Mouse (Mus musculus) liver, embryonic 16.5 days (tissue): ENCODE measurements at regions not wholly inside any gene's neighbourhood (a gene's known extent, or its start where the extent isn't known, plus 50 kb on each side); places are given as distances from the start of the nearest gene placed in this dataset.

Source experiments
- ATAC-seq: fragments of 200-750 bp; cut with Nextera tagmentation; 2 replicates; pipeline ENCODE4 v1.8.0; 2017; ENCODE audit warnings: low read depth, mild to moderate bottlenecking, moderate number of reproducible peaks, moderate library complexity
- H3K27ac ChIP-seq: fragments of 300-500 bp; sonication (generic); 2 replicates; pipeline ENCODE4 v1.5.1; 2014; ENCODE audit warnings: mild to moderate bottlenecking, low read length
- H3K27me3 ChIP-seq: fragments of 300-500 bp; sonication (generic); 2 replicates; pipeline ENCODE4 v1.6.1; 2014; ENCODE audit warnings: low read depth, low read length, mixed read lengths; ENCODE audit not compliant: control insufficient read depth, insufficient read depth
- H3K36me3 ChIP-seq: fragments of 300-500 bp; sonication (generic); 2 replicates; pipeline ENCODE4 v1.6.1; 2014; ENCODE audit warnings: mild to moderate bottlenecking; ENCODE audit not compliant: control insufficient read depth, insufficient read depth
- H3K4me1 ChIP-seq: fragments of 300-500 bp; sonication (generic); 2 replicates; pipeline ENCODE4 v1.6.1; 2014; ENCODE audit warnings: low read depth, low read length, mixed read lengths; ENCODE audit not compliant: control insufficient read depth
- H3K4me2 ChIP-seq: fragments of 300-500 bp; sonication (generic); 2 replicates; pipeline ENCODE4 v1.6.1; 2014; ENCODE audit warnings: low read depth, low read length, mixed read lengths
- H3K4me3 ChIP-seq: fragments of 300-500 bp; sonication (generic); 2 replicates; pipeline ENCODE4 v1.5.1; 2014; ENCODE audit warnings: low read depth, mild to moderate bottlenecking, low read length
- H3K9ac ChIP-seq: fragments of 300-500 bp; sonication (generic); 2 replicates; pipeline ENCODE4 v1.6.1; 2014; ENCODE audit warnings: low read depth, low read length
- H3K9me3 ChIP-seq: fragments of 300-500 bp; sonication (generic); replicated peaks from 2 replicates; pipeline ENCODE4 v1.6.1; 2016; ENCODE audit warnings: low read length; ENCODE audit not compliant: control insufficient read depth
- WGBS: fragments of 180-500 bp; shearing (Covaris S2); extraction: QIAGEN DNeasy Blood & Tissue Kit; methylation state at CpG from one replicate; pipeline ENCODE4 v1.1.7; 2014; ENCODE audit not compliant: insufficient replicate concordance; 5-methylcytosine and 5-hydroxymethylcytosine counted together

DNA sequence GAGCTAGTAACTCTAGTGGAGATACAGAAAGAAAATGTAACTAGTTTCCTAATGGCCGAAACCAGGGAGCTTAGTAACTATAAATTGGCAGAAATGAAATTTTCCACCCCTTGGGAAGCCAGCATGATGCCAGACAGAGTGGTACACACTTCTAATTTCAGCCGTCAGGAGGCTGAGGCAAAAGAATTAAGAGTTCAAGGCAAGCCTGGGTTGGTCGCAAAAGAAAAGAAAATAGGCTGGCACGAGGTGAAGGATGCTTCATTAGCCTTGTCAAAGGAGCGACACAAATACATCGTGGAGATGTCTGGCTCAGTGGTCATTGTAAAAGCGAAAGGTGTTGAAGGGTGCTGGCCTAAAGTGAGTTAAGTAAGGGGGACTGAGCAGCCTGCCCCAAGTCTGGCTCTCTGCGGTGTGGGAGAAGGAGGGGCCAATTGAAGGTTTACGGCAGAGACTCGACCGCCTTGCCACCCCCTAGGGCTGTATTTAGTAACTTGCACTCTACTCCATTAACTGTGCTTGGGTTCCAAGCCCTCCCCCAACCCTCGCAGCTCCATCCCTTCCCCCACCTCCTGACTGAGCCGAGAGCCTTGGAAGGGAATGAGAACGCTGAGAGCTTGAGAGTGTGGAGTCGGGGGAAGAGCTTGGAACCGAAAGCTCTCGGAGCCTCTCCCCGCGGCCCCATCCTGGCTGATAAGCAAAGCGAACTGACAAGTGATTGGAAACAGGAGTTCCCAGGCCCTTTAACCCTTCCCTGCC lies 92.4 kb upstream of the Pkdcc start:
- peak; percentile 21; the same call in 1 of the 2 replicates for ATAC-seq
- 8% methylated on average over 20 of the region's 20 CpGs for WGBS
- no peak overlapping the region for H3K9ac ChIP-seq

DNA sequence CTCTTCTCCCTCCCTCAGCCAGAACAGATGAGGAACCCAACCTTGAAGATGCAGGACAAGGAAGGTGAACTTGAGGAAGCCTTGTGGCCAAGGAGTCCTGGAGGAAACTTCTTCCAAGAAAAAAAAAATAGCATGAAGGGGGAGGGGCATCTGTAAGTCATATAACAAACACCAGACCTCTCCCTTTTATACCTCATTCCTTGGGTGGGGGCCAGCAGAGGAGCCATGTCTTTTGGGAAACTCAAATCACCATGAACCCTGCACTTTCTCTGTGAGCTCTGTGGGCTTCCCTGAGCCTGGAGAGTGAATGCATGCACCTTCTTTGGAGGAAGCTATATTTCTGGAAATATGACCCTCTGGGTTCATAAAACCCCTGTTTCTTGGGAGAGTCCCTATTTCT lies 90.0 kb upstream of the Pkdcc start:
- no peak overlapping the region for H3K27ac ChIP-seq
- 0 out of 2 replicates have a peak, but pooled peaks cover 2% of the 10 kb centered on the region for H3K27me3 ChIP-seq
- peaks cover 2% of the 10 kb centered on the region; the same call in 1 of the 2 replicates for H3K4me1 ChIP-seq
- no peak overlapping the region for H3K4me2 ChIP-seq
- no peak overlapping the region for H3K4me3 ChIP-seq
- no peak overlapping the region for H3K9ac ChIP-seq
- no peaks in the 10 kb centered on the region for H3K36me3 ChIP-seq
- H3K9me3 ChIP-seq: no peaks in the 10 kb centered on the region
- no peak for ATAC-seq

More for the DNA sequence above, 92.4 kb upstream of the Pkdcc start:
- Histone ChIP-seq H3K4me1 (peaks cover 2% of the 10 kb centered on the region; the same call in 1 of the 2 replicates), H3K4me2 (peak overlapping the region; percentile 63), H3K4me3 (peak overlapping the region; percentile 44), H3K27ac (no peak overlapping the region), H3K27me3 (0 out of 2 replicates have a peak, but pooled peaks cover 2% of the 10 kb centered on the region), H3K9me3 (no peaks in the 10 kb centered on the region), H3K36me3 (no peaks in the 10 kb centered on the region)

DNA sequence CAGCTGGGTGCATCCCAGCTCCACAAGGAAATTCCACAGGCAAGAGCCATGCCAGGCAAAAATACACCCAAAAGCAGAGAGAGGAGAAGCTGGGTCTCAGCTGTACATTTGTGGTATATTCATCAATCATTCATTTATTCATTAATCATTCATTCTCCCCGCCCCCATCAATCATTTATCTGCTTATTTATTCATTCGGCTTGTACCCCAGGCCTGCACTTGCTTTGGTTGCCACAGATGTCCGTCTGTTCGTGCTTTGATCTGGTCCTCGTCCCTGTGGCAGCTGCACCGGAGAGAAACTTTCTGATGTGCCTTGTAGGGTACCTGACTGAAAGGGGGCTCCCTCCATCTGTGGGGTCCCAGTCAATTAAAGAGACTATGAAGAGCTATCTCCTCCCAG lies 87.2 kb upstream of the Pkdcc start:
- Histone ChIP-seq H3K36me3 (no peaks in the 10 kb centered on the region), H3K9me3 (no peaks in the 10 kb centered on the region), H3K4me3 (no peak overlapping the region), H3K27me3 (0 out of 2 replicates have a peak, but pooled peaks cover 2% of the 10 kb centered on the region), H3K9ac (no peak overlapping the region), H3K4me1 (no peaks in the 10 kb centered on the region), H3K27ac (no peak overlapping the region), H3K4me2 (no peak overlapping the region)
- 56% methylated on average over 6 of the region's 6 CpGs for WGBS
- no peak for ATAC-seq

DNA sequence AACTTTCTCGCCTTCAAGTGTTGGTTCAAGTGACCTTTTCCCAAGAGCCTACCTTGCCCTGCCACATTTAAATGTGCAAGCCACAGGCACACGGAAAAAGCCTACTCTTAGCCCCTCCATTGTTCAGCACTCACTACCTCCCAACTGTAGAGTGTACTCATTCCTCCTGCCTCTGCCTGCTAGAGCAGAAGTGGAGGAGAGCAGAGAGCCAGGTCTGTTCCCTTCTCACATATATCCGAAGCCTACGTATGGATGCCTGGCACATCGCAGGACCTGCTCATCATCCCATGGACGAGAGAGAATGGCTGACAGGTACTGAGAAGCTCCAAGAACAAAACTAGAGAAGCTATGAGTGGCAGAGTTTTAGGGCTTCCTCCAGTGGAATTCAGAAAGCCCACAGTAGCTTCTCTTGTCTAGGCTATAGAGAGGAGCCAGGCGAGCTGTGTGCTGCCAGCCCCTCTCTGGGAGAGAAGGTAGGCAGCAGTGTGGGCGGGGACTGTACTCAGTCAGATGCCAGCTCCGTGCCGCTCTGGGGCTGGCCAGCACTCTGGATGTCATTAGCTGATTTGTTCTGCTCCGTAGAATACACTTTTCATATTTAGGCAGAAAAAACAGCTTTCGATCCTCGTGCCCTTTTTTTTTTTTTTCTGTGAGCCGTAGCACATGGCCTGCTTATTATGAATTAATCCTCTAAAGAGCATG lies 86.1 kb upstream of the Pkdcc start:
- Histone ChIP-seq H3K4me1 (no peaks in the 10 kb centered on the region), H3K4me3 (no peak overlapping the region), H3K27ac (no peak overlapping the region), H3K9ac (no peak overlapping the region), H3K4me2 (no peak overlapping the region), H3K9me3 (no peaks in the 10 kb centered on the region), H3K36me3 (no peaks in the 10 kb centered on the region), H3K27me3 (no peaks in the 10 kb centered on the region)
- ATAC-seq: no peak
- 68% methylated on average over 14 of the region's 14 CpGs for WGBS

DNA sequence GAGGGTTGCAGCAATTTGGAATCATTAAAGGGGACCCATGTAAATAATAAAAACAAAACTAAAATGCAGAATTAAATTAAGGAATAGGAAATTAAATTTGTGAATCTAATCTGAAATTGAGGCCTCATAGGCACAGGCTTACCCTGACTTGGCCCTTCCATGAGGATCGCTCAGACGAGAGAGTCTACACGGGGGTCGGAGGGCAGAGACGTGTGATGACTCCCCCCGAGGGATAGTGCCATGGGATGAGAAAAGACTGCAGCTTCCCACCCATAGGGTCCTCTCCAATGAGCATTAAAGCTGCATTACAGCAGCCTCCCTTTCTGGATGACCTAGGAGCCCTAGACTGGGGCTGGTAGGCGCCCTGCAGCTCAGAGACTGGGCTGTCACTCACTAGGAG lies 85.4 kb upstream of the Pkdcc start:
- no peaks in the 10 kb centered on the region for H3K36me3 ChIP-seq
- H3K9me3 ChIP-seq: no peaks in the 10 kb centered on the region
- no peak overlapping the region for H3K27ac ChIP-seq
- no peak overlapping the region for H3K4me2 ChIP-seq
- no peaks in the 10 kb centered on the region for H3K4me1 ChIP-seq
- no peak overlapping the region for H3K9ac ChIP-seq
- no peak for ATAC-seq
- H3K4me3 ChIP-seq: no peak overlapping the region
- 81% methylated on average over 7 of the region's 7 CpGs for WGBS
- no peaks in the 10 kb centered on the region for H3K27me3 ChIP-seq

DNA sequence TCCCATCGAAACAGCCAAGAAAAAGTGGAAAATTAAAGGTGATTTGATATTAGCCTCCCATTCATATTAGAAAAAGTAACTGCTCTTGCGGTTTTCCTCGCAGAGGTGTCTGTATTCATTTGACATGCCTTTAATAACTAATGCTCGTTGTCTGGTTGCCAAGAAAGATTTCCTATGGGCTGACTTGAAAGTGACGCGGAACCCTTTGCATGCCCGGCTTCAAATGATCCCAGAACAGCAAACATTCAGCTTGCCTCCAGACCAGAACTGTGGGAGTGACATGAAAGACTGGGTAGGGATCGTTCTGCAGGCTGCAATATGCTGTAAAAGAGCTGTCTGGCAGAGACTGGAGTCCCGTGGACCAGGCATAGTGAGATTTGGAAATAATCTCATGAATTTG lies 81.9 kb upstream of the Pkdcc start:
- ATAC-seq: no peak
- Histone ChIP-seq H3K4me1 (no peaks in the 10 kb centered on the region), H3K9ac (no peak overlapping the region), H3K4me3 (no peak overlapping the region), H3K27ac (no peak overlapping the region), H3K4me2 (no peak overlapping the region), H3K27me3 (no peaks in the 10 kb centered on the region), H3K36me3 (no peaks in the 10 kb centered on the region), H3K9me3 (no peaks in the 10 kb centered on the region)
- 68% methylated on average over 9 of the region's 9 CpGs for WGBS

DNA sequence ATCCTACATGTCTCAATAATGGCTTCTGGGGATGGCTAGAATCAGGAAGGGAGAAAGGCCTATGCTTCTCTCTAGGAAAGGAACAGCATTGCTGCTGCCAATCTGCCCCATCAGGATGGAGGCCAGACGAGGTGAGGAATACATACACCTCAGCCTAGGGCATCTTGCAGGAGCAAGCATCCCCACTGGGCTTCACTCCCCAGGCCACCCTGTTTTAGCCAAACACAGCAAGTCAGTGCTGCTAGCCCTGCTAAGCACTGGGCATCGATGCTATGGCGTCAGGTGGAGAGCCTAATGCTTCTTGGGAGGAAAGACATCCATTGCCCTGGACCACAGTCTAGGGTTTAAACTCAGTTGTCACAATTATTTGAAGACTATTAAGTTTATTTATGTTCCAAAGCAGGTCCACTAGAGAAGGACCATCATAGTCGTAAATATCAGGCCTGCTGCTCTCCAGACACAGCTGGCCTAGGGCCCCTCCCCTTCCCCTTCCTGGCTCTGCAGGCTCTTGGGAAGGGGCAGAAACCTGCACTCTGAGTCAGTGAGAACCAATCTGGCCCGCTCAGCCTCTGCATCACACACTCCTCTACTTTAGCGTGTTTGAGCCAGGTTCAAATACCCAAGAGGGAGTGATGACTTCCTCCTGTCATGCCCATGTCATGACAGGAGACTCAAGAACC lies 79.5 kb upstream of the Pkdcc start:
- Histone ChIP-seq H3K4me2 (no peak overlapping the region), H3K4me1 (no peaks in the 10 kb centered on the region), H3K9me3 (no peaks in the 10 kb centered on the region), H3K4me3 (no peak overlapping the region), H3K36me3 (no peaks in the 10 kb centered on the region), H3K27me3 (no peaks in the 10 kb centered on the region), H3K27ac (no peak overlapping the region), H3K9ac (no peak overlapping the region)
- ATAC-seq: no peak
- WGBS: 60% methylated on average over 6 of the region's 6 CpGs

DNA sequence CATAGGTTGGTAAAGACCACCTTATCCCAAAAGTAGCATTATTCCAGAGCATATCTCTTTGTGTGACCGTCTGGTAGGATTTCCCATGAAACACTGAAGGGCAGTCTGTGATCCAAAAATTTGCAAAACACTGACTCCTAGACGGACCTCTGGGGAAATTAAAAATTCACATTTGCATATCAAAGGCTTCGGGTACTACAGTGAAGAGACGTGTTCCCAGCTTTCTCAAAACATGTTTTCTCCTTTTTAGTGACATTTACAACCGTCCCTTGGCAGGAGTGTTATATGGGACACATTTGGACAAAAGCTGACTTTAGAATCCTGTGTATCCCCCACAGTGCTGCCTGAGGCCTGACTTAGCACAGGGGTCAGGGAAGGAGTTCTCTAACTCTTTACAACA lies 78.8 kb upstream of the Pkdcc start:
- Histone ChIP-seq H3K9ac (no peak overlapping the region), H3K9me3 (no peaks in the 10 kb centered on the region), H3K36me3 (no peaks in the 10 kb centered on the region), H3K4me3 (no peak overlapping the region), H3K4me2 (no peak overlapping the region), H3K27ac (no peak overlapping the region), H3K4me1 (no peaks in the 10 kb centered on the region), H3K27me3 (no peaks in the 10 kb centered on the region)
- 53% methylated on average over 5 of the region's 5 CpGs for WGBS
- no peak for ATAC-seq

DNA sequence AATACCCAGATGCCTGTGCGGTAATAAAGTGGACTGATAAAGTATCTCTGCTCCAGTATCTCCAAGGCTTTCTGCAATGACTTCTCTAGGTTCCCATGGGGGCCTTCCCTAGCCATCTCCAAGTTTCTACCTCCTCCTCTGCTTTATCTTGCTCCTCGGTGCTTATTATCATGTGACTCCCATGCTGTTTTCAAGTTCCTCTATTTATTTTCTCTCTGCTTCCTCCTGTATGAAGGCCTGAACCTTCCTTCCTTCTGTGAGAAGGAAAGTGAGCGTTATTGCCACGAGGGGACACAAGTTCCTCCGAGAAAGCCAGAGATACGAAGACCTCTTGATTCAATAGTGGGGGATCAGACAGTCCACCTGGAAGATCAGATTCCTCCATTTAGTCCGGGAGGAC lies 77.4 kb upstream of the Pkdcc start:
- no peaks in the 10 kb centered on the region for H3K36me3 ChIP-seq
- H3K27ac ChIP-seq: no peak overlapping the region
- no peaks in the 10 kb centered on the region for H3K27me3 ChIP-seq
- no peaks in the 10 kb centered on the region for H3K9me3 ChIP-seq
- no peak overlapping the region for H3K4me2 ChIP-seq
- no peaks in the 10 kb centered on the region for H3K4me1 ChIP-seq
- H3K9ac ChIP-seq: no peak overlapping the region
- 23% methylated on average over 7 of the region's 7 CpGs for WGBS
- H3K4me3 ChIP-seq: no peak overlapping the region
- no peak for ATAC-seq
